ENCODE assay signal across 31 mouse cellular contexts in the genomic region with DNA sequence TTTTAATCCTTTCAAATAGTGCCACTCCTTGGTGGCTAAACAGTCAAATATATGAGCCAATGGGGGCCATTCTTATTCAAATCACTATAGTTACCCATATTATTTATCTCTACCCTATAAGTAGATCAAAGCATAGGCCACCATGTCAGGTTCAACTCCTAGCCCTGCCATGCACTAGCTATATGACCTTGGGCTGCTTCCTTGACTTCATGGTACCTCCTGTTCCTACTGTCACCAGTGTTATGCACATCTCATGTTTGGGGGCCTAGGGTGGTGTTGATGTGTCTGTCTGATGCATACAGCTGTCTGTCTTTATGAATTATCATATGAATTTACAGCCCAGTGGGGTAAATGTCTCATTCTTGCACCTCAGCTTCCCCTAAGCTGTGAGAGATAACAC.
"Had no signal": no experiment of that assay in that cellular context is flagged by ENCODE, and none has a peak within 500 bp of the region (broad histone marks: within the 10 kb centered on the region; RNA-seq: fewer than 3 reads in every experiment).

No protein-coding gene starts in this region.

- H3K9me3 ChIP-seq: limb, embryonic 10.5 days; limb, embryonic 13.5 days; limb, embryonic 15.5 days; liver, embryonic 12.5 days; liver, embryonic 13.5 days; liver, embryonic 15.5 days; lung, embryonic 15.5 days; midbrain, embryonic 10.5 days; midbrain, embryonic 15.5 days; neural tube, embryonic 12.5 days had no signal

- ATAC-seq: liver, embryonic 12.5 days; liver, postnatal 0 days; lung, postnatal 0 days; midbrain, embryonic 13.5 days; midbrain, embryonic 15.5 days; midbrain, embryonic 16.5 days had no signal

- H3K4me3 ChIP-seq: left cerebral cortex, adult 2 months; limb, embryonic 10.5 days; limb, embryonic 12.5 days; limb, embryonic 13.5 days; limb, embryonic 15.5 days; liver, embryonic 12.5 days; liver, embryonic 13.5 days; liver, embryonic 15.5 days; lung, embryonic 15.5 days; megakaryocyte, embryonic 14.5 days; midbrain, embryonic 10.5 days; midbrain, embryonic 12.5 days; midbrain, embryonic 13.5 days; midbrain, embryonic 15.5 days; myocyte; neural tube, embryonic 12.5 days had no signal

- H3K4me2 ChIP-seq: limb, embryonic 12.5 days; limb, embryonic 13.5 days; limb, embryonic 15.5 days; liver, embryonic 11.5 days; liver, embryonic 12.5 days; liver, embryonic 13.5 days; liver, embryonic 15.5 days; lung, embryonic 14.5 days; lung, embryonic 15.5 days; midbrain, embryonic 12.5 days; midbrain, embryonic 13.5 days; midbrain, embryonic 15.5 days; neural tube, embryonic 12.5 days had no signal

- H3K27me3 ChIP-seq: limb, embryonic 12.5 days; limb, embryonic 13.5 days; limb, embryonic 15.5 days; liver, embryonic 12.5 days; liver, embryonic 13.5 days; liver, embryonic 15.5 days; lung, embryonic 15.5 days; midbrain, embryonic 12.5 days; midbrain, embryonic 15.5 days; neural tube, embryonic 12.5 days had no signal

- H3K4me1 ChIP-seq: liver, embryonic 12.5 days; liver, embryonic 13.5 days; liver, embryonic 15.5 days; megakaryocyte, embryonic 14.5 days; midbrain, embryonic 15.5 days; neural tube, embryonic 12.5 days had no signal

- H3K36me3 ChIP-seq: limb, embryonic 10.5 days; limb, embryonic 12.5 days; limb, embryonic 13.5 days; limb, embryonic 15.5 days; liver, embryonic 12.5 days; liver, embryonic 13.5 days; liver, embryonic 15.5 days; lung, embryonic 15.5 days; midbrain, embryonic 10.5 days; midbrain, embryonic 12.5 days; midbrain, embryonic 13.5 days; midbrain, embryonic 15.5 days; neural tube, embryonic 12.5 days had no signal

- DNase-seq: left cerebral cortex, postnatal 4 days; liver; liver, embryonic 13.5 days; liver, postnatal 0 days; lung, adult 18-20 months; lung, adult 2 months; lung, embryonic 14.5 days; lung, postnatal 10 days; lung, postnatal 14 days; lung, postnatal 36 days; lung, postnatal 4 days had no signal

- H3K9ac ChIP-seq: limb, embryonic 12.5 days; limb, embryonic 13.5 days; limb, embryonic 15.5 days; liver, embryonic 12.5 days; liver, embryonic 13.5 days; liver, embryonic 14.5 days; liver, embryonic 15.5 days; liver, postnatal 0 days; lung, embryonic 14.5 days; lung, embryonic 15.5 days; midbrain, embryonic 12.5 days; midbrain, embryonic 13.5 days; midbrain, embryonic 15.5 days; neural tube, embryonic 12.5 days had no signal

- H3K27ac ChIP-seq: left cerebral cortex, adult 2 months; limb, embryonic 10.5 days; limb, embryonic 12.5 days; limb, embryonic 13.5 days; limb, embryonic 15.5 days; liver, embryonic 12.5 days; liver, embryonic 13.5 days; liver, embryonic 14.5 days; liver, embryonic 15.5 days; lung, embryonic 15.5 days; macrophage; midbrain, embryonic 10.5 days; midbrain, embryonic 12.5 days; midbrain, embryonic 13.5 days; midbrain, embryonic 15.5 days; neural tube, embryonic 12.5 days had no signal
